Mouse (Mus musculus): ENCODE measurements around the gene Colq. TPM values are rescaled to one million over a fixed set of nuclear protein-coding genes. Genes with fewer than 3 reads are reported as not detected.

Gene Colq
- polyA plus RNA-seq (2017; shearing (Covaris generic)) = 17.5 TPM

DNA sequence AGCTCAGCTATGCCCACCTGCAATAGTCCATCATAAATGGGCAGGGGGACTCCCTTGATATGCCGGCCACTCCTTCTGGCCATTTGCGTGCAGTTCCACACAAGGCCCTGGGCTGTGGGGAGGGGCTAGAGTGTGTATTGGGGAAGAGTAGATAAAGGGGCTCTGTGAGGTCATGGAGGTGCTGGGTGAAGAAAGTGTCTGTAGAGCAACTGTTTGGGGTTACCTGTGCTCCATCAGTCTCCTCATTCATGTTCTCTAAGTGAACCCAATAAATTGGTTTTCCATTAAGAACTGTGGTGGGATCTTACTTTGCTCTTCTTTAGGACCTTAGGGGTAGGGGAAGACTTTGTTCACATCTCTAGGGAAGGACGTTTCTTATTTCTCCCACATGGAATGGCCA, at the start of gene Colq:
Colq (minus strand) TSS at position 101 of the 400 bp plus-strand sequence.

GRCm38 (mm10) chr14:31640346-31640889, 49.3 kb upstream of the Colq start, which contains the start of gene Gm49387:
Gene Gm49387, minus strand, starts transcription at chr14:31640878.

DNA sequence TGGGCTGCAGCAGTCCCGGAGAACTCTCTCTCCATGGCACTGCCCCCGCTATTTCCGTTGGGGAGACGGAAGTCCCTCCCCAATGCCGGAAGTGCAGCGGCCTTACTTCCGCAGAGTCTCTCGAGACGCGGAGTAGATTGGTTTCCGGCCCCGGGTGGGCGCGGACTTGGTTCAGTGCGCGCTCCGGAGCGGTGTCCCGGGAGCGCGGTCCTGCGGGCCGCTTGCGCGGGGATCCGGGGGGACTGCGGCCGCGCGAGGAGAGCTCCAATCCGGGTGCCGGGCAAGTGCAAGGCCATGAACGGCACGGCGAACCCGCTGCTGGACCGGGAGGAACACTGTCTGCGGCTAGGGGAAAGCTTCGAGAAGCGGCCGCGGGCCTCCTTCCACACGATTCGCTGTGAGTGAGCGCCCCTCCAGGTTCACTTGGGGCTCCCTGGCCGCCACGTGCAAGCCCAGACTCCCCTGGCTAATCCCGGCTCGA, 96.1 kb downstream of the Colq start, which contains the start of gene Mettl6:
Mettl6 (minus strand) TSS at position 66 of the 481 bp plus-strand sequence.

DNA sequence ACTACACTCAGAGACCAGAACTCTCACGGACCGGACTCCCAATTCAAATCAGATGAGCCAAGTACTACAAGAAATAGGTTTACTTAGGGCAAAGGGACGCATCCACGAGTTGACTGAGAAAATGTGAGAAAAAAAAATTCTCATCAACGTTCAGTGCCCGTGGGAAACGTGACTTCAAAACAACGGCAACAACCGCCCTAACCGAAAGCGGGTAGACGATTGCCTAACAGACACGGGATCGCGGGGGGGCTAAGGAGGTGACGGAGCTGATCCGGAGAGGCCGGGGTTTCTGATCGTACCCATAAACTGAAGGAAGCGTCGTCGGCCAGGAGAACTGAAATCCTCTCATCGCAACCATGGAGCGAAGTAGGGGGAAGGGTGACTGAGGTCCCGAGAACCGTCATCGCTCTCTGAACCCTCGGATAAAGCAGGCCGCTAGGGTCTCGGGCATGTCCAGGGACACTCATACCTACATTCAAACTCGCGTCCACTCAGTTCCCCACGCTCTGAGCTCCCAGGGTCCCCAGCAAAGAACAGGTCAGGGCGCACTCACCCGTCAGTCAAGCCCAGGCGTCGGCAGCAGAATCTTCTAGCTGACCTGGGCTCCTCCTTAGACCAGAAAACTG, 96.7 kb downstream of the Colq start, which contains the start of gene Eaf1:
Eaf1 (plus strand) TSS at position 51 of the 626 bp plus-strand sequence.

Other genes with a start within 250 kb of the Colq start
- 78.9 TPM for gene Sh3bp5, start 155.3 kb downstream of the Colq start, polyA plus RNA-seq (2017; shearing (Covaris generic))
- gene Eaf1, start 96.9 kb downstream of the Colq start, polyA plus RNA-seq (2017; shearing (Covaris generic)) = 36.0 TPM
- 55.0 TPM for gene Mettl6, start 96.3 kb downstream of the Colq start, polyA plus RNA-seq (2017; shearing (Covaris generic))
- gene Gm49387, start 49.5 kb upstream of the Colq start, polyA plus RNA-seq (2017; shearing (Covaris generic)) = not detected
- 23.7 TPM for gene Btd, start 49.7 kb upstream of the Colq start, polyA plus RNA-seq (2017; shearing (Covaris generic))
- gene Hacl1, start 49.9 kb upstream of the Colq start, polyA plus RNA-seq (2017; shearing (Covaris generic)) = 27.0 TPM
- gene Ankrd28, start 239.3 kb upstream of the Colq start, polyA plus RNA-seq (2017; shearing (Covaris generic)) = 17.7 TPM